ENCODE assay signal across 8 mouse cellular contexts in the genomic region with DNA sequence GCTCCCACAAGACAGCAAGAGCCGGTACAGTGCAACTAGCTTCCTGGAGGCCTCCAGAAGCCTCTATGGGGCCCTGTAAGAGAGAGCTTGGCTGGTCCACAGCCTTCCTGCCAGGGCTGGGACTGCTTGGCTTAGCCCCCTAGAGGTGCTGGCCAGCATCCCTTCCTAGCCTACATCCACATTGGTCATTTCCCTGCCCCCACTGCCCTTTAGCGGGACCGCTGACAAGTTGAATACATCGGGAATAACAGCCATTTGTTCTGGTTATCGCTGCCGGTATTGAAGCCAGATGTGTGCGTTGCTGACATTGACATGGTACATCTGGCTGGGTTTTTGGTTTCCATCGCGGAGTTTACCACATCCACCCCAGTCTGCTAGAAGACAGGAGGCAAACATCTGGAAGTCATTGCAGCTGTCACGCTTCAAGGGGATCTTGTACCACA.
DNase-seq lines count a peak whose midpoint lies in the region; ATAC-seq and TF ChIP-seq lines count a peak whose summit lies in the region.

No protein-coding gene starts in this region.

- H3K4me2 ChIP-seq in intestine, postnatal 0 days (replicated peaks; ENCODE audit: low read depth) = peak overlapping the region; percentile 18; the same call in 1 of the 2 replicates

- no peaks in the 10 kb centered on the region for H3K27me3 ChIP-seq in intestine, postnatal 0 days (replicated peaks; ENCODE audit: control insufficient read depth, insufficient read depth, low read length)
- H3K27me3 ChIP-seq in cerebellum, adult 2 months (ENCODE audit: control insufficient read depth, insufficient read depth, low read length) = no peaks in the 10 kb centered on the region

- DNase-seq in layer of hippocampus, adult 2 months (ENCODE audit: low spot score in 2 of 2) = no peak
- no peak for DNase-seq in layer of hippocampus, postnatal 10 days (ENCODE audit: low spot score in 2 of 2)
- peak; percentile 92 for DNase-seq in fibroblast of lung, adult 2 months (ENCODE audit: low read depth)
- DNase-seq in lung, postnatal 14 days = peak; percentile 44
- no peak for DNase-seq in spleen, postnatal 14 days (ENCODE audit: low spot score in 2 of 2)
- no peak for DNase-seq in cerebellum, adult 2 months
- DNase-seq in cerebellum, adult 8-10 months = no peak

- 0 out of 2 replicates have a peak, but pooled peaks have one; percentile 15 for TF ChIP-seq CTCF in layer of hippocampus, adult 2 months (conservative IDR thresholded peaks at IDR 0.05)
- TF ChIP-seq CTCF in intestine, postnatal 0 days (IDR thresholded peaks at IDR 0.05; ENCODE audit: low read depth) = peak; percentile 30; the same call in 1 of the 2 replicates
- TF ChIP-seq CTCF in cerebellum, adult 2 months (IDR thresholded peaks at IDR 0.05; ENCODE audit: borderline replicate concordance, insufficient read depth, low read depth, low read length) = no peak

- no peak for TF ChIP-seq POLR2A in cerebellum, adult 2 months (IDR thresholded peaks at IDR 0.05; ENCODE audit: borderline replicate concordance, insufficient read depth, low read length)

- no peaks in the 10 kb centered on the region for H3K36me3 ChIP-seq in intestine, postnatal 0 days (ENCODE audit: control insufficient read depth, insufficient read depth)

- WGBS in intestine, postnatal 0 days = 61% methylated on average over 10 of the region's 10 CpGs
- 74% methylated on average over 10 of the region's 10 CpGs for WGBS in cerebellum, adult 2 months

- no peak overlapping the region for H3K27ac ChIP-seq in layer of hippocampus, adult 2 months
- H3K27ac ChIP-seq in intestine, postnatal 0 days (ENCODE audit: low read depth, low read length) = no peak overlapping the region
- H3K27ac ChIP-seq in cerebellum, adult 2 months (ENCODE audit: insufficient read depth, low read length) = no peak overlapping the region

- H3K4me3 ChIP-seq in layer of hippocampus, adult 2 months = no peak overlapping the region
- H3K4me3 ChIP-seq in intestine, postnatal 0 days (ENCODE audit: low read depth, low read length) = no peak overlapping the region
- H3K4me3 ChIP-seq in cerebellum, adult 2 months (replicated peaks; ENCODE audit: insufficient read depth, low read depth, low read length) = no peak overlapping the region

- H3K9me3 ChIP-seq in intestine, postnatal 0 days (ENCODE audit: control insufficient read depth) = no peaks in the 10 kb centered on the region

- no peak overlapping the region for H3K9ac ChIP-seq in intestine, postnatal 0 days (ENCODE audit: low read depth, low read length)

- no peak for ATAC-seq in intestine, postnatal 0 days

- no peaks in the 10 kb centered on the region for H3K4me1 ChIP-seq in intestine, postnatal 0 days (replicated peaks; ENCODE audit: control insufficient read depth, insufficient read depth, low read length)
- H3K4me1 ChIP-seq in cerebellum, adult 2 months (ENCODE audit: control insufficient read depth, insufficient read depth, low read length) = no peaks in the 10 kb centered on the region; the same call in 1 of the 2 replicates

Comparison
In these comparisons a context has a peak if more than half of its experiments do, and no peak if none do; other contexts are left out.
1. DNase-seq: peak in fibroblast of lung, adult 2 months (single experiment) and lung, postnatal 14 days (single experiment); none in layer of hippocampus, adult 2 months (0 of 2), layer of hippocampus, postnatal 10 days (0 of 2), spleen, postnatal 14 days (0 of 2), cerebellum, adult 2 months (0 of 2) and cerebellum, adult 8-10 months (single experiment).